In genomic region chr5:110447720-110448435, GRCm38 (mm10) we compare ENCODE assay signal across 8 mouse cellular contexts. TPM values are rescaled to one million over a fixed set of nuclear protein-coding genes. Genes with fewer than 3 reads are reported as not detected.
DNase-seq lines count a peak whose midpoint lies in the region; ATAC-seq and TF ChIP-seq lines count a peak whose summit lies in the region.

No protein-coding gene starts in this region.

- ATAC-seq in limb, embryonic 14.5 days (ENCODE audit: low FRiP score, low read depth) = peak; percentile 14
- peak; percentile 49; the same call in 1 of the 2 replicates for ATAC-seq in midbrain, embryonic 16.5 days

- WGBS in limb, embryonic 14.5 days = 2% methylated on average over 74 of the region's 98 CpGs
- under 1% methylated on average over 95 of the region's 98 CpGs for WGBS in midbrain, embryonic 16.5 days

- peak; percentile 46 for DNase-seq in adrenal gland, postnatal 10 days
- no peak for DNase-seq in adrenal gland, adult 8-10 months
- peak; percentile 14 for DNase-seq in MEL-GATA-1-ER (ENCODE audit: extremely low read depth, low read depth)
- DNase-seq in embryo, embryonic 11 days = peak; percentile 53
- DNase-seq in heart, postnatal 10 days = peak; percentile 43 to 57
- DNase-seq in limb, embryonic 14.5 days (ENCODE audit: low spot score) = no peak
- peak; percentile 29 to 32 for DNase-seq in thymus, postnatal 10 days (ENCODE audit: low spot score in 2 of 2)

- H3K4me3 ChIP-seq in limb, embryonic 14.5 days (replicated peaks; ENCODE audit: low read length) = peak overlapping the region; percentile 79
- peak overlapping the region; percentile 73 for H3K4me3 ChIP-seq in midbrain, embryonic 16.5 days (ENCODE audit: low read depth, low read length)

- TF ChIP-seq POLR2A in limb, embryonic 14.5 days (IDR thresholded peaks at IDR 0.05; ENCODE audit: borderline replicate concordance, extremely low read depth, insufficient read depth, insufficient read length) = no peak

- peaks cover 15% of the 10 kb centered on the region for H3K4me1 ChIP-seq in limb, embryonic 14.5 days (ENCODE audit: control insufficient read depth, insufficient read depth, low read length)
- peaks cover 26% of the 10 kb centered on the region for H3K4me1 ChIP-seq in midbrain, embryonic 16.5 days (ENCODE audit: control insufficient read depth, insufficient read depth, low read length)

- H3K9me3 ChIP-seq in limb, embryonic 14.5 days (ENCODE audit: control insufficient read depth, low read length) = no peaks in the 10 kb centered on the region
- H3K9me3 ChIP-seq in midbrain, embryonic 16.5 days (replicated peaks; ENCODE audit: control insufficient read depth, low read length, poor library complexity, severe bottlenecking) = no peaks in the 10 kb centered on the region

- no peaks in the 10 kb centered on the region for H3K27me3 ChIP-seq in limb, embryonic 14.5 days (ENCODE audit: control insufficient read depth, insufficient read depth, low read length)
- H3K27me3 ChIP-seq in midbrain, embryonic 16.5 days (ENCODE audit: control insufficient read depth, insufficient read depth, low read depth, low read length) = no peaks in the 10 kb centered on the region

- H3K36me3 ChIP-seq in limb, embryonic 14.5 days (ENCODE audit: control insufficient read depth, insufficient read depth, low read length) = no peaks in the 10 kb centered on the region
- H3K36me3 ChIP-seq in midbrain, embryonic 16.5 days (ENCODE audit: control insufficient read depth, insufficient read depth, low read length) = no peaks in the 10 kb centered on the region

- peak overlapping the region; percentile 95 for H3K4me2 ChIP-seq in limb, embryonic 14.5 days (replicated peaks; ENCODE audit: low read depth, low read length, severe bottlenecking)
- peak overlapping the region; percentile 99 for H3K4me2 ChIP-seq in midbrain, embryonic 16.5 days (ENCODE audit: low read length)

- intact Hi-C loops in heart, postnatal 10 days (cut with DNase I) = no loop called here

- peak overlapping the region; percentile 90 for H3K9ac ChIP-seq in limb, embryonic 14.5 days (ENCODE audit: low read depth, low read length, severe bottlenecking)
- H3K9ac ChIP-seq in midbrain, embryonic 16.5 days (ENCODE audit: low read depth, low read length) = peak overlapping the region; percentile 90

- peak overlapping the region; percentile 68 for H3K27ac ChIP-seq in limb, embryonic 14.5 days (replicated peaks; ENCODE audit: low read depth, low read length)
- peak overlapping the region; percentile 58 for H3K27ac ChIP-seq in midbrain, embryonic 16.5 days (ENCODE audit: low read length)

RNA-seq across cellular contexts. Expression of gene Fbrsl1, which starts 0.4 kb away (rescaled TPM):
- total RNA-seq in adrenal gland, postnatal 10 days (2021) = 10 to 100 TPM; 54.5 to 63.6 TPM
- total RNA-seq in adrenal gland, adult 8-10 months (2022) = 10 to 100 TPM; 62.7 to 87.3 (median 75.5) TPM
- 10 to 100 TPM; 51.1 to 55.1 TPM for total RNA-seq in heart, postnatal 10 days (2021)
- 49.8 and 68.3 TPM in 2 replicates for polyA plus RNA-seq in limb, embryonic 14.5 days (2012; rRNA removed)
- 20.8 and 23.5 TPM in 2 replicates for polyA plus RNA-seq in limb, embryonic 14.5 days (2014; fragmentation: Nextera tagmentation; extraction: Ambion mirVana)
- polyA plus RNA-seq in midbrain, embryonic 16.5 days (2015; fragmentation: Nextera tagmentation; extraction: Ambion mirVana) = 12.3 and 16.3 TPM in 2 replicates

Comparison
In these comparisons a context has a peak if more than half of its experiments do, and no peak if none do; other contexts are left out.
1. DNase-seq: peak in adrenal gland, postnatal 10 days (single experiment), MEL-GATA-1-ER (single experiment), embryo, embryonic 11 days (single experiment), heart, postnatal 10 days (2 of 2) and thymus, postnatal 10 days (2 of 2); none in adrenal gland, adult 8-10 months (single experiment) and limb, embryonic 14.5 days (single experiment).